Comparison of ENCODE assay signal across 8 mouse cellular contexts in genomic region chr9:78442579-78443392, GRCm38 (mm10). TPM values are rescaled to one million over a fixed set of nuclear protein-coding genes. Genes with fewer than 3 reads are reported as not detected.
DNase-seq lines count a peak whose midpoint lies in the region; ATAC-seq lines count a peak whose summit lies in the region.

Cgas (minus strand) TSS chr9:78443237.

- peak; percentile 77 for DNase-seq in adrenal gland, postnatal 14 days
- DNase-seq in layer of hippocampus, postnatal 36 days = peak; percentile 15 to 31
- peak; percentile 61 for DNase-seq in retina, postnatal 1 day
- DNase-seq in urinary bladder, postnatal 36 days (ENCODE audit: low spot score in 2 of 2) = peak; percentile 49 to 71

- no peak within 1 kb of the TSS for H3K27ac ChIP-seq in forebrain, embryonic 16.5 days (ENCODE audit: low read length)
- H3K27ac ChIP-seq in macrophage = peak within 1 kb of the TSS; percentile 61

- peak within 1 kb of the TSS; percentile 39 for H3K4me3 ChIP-seq in forebrain, embryonic 16.5 days (replicated peaks; ENCODE audit: low read length)
- peak within 1 kb of the TSS; percentile 87 for H3K4me3 ChIP-seq in macrophage (ENCODE audit: inconsistent target)

- peaks cover 10% of the 10 kb centered on the region for H3K4me1 ChIP-seq in forebrain, embryonic 16.5 days (replicated peaks; ENCODE audit: control insufficient read depth, insufficient read depth, low read length)

- no peaks in the 10 kb centered on the region for H3K36me3 ChIP-seq in forebrain, embryonic 16.5 days (ENCODE audit: control insufficient read depth, insufficient read depth)
- no peaks in the 10 kb centered on the region for H3K36me3 ChIP-seq in macrophage (ENCODE audit: inconsistent target)

- WGBS in forebrain, embryonic 16.5 days = under 1% methylated on average over 75 of the region's 81 CpGs
- 1% methylated on average over 81 of the region's 81 CpGs for WGBS in macrophage (ENCODE audit: missing documents)

- H3K4me2 ChIP-seq in forebrain, embryonic 16.5 days (ENCODE audit: low read length) = peak within 1 kb of the TSS; percentile 52

- H3K9me3 ChIP-seq in forebrain, embryonic 16.5 days (ENCODE audit: control insufficient read depth, low read length) = no peaks in the 10 kb centered on the region

- H3K79me2 ChIP-seq in macrophage (ENCODE audit: inconsistent target) = peaks cover 47% of the 10 kb centered on the region

- ATAC-seq in CD4-positive, CD25-positive, alpha-beta regulatory T cell, adult 4 months = peak; percentile 63
- ATAC-seq in forebrain, embryonic 16.5 days = peak; percentile 54
- peak; percentile 68 to 86 for ATAC-seq in hematopoietic stem cell, adult 5-6 weeks (replicated peaks in 1 of 2; ENCODE audit: insufficient read depth in 1 of 2, low FRiP score in 2 of 2, low TSS enrichment in 1 of 2, low read depth in 1 of 2, poor library complexity in 2 of 2, severe bottlenecking in 2 of 2)

- peaks cover 48% of the 10 kb centered on the region for H3K27me3 ChIP-seq in forebrain, embryonic 16.5 days (replicated peaks; ENCODE audit: control insufficient read depth, insufficient read depth, low read length)

- H3K9ac ChIP-seq in forebrain, embryonic 16.5 days (replicated peaks; ENCODE audit: low read depth, low read length) = peak within 1 kb of the TSS; percentile 45

RNA-seq across cellular contexts. Expression of gene Cgas, which starts in this region (rescaled TPM):
- polyA plus RNA-seq in CD4-positive, CD25-positive, alpha-beta regulatory T cell, adult 4 months (2017; shearing (Covaris generic)) = 1 to 10 TPM; 2.3 to 3.1 TPM
- total RNA-seq in adrenal gland, postnatal 14 days (2021) = 1.4 and 1.6 TPM in 2 replicates
- polyA plus RNA-seq in forebrain, embryonic 16.5 days (2015; fragmentation: Nextera tagmentation; extraction: Ambion mirVana) = 0.54 and 0.84 TPM in 2 replicates
- total RNA-seq in hematopoietic stem cell, adult 5-6 weeks (2017) = 18.0 and 20.8 TPM in 2 replicates
- total RNA-seq in layer of hippocampus, postnatal 36 days (2021) = under 1 TPM; 0.58 to 0.77 TPM
- 10 to 100 TPM in 25 of 26 experiments, 1 to 10 TPM in 1; 9.5 to 88.0 (median 26.2) TPM for total RNA-seq in macrophage (2018; cell fraction: chromatin; rRNA removed)
- total RNA-seq in macrophage (2018; cell fraction: cytosol; rRNA removed) = 10 to 100 TPM in 7 of 26 experiments, 1 to 10 TPM in 19; 4.8 to 17.4 (median 9.1) TPM
- 10 to 100 TPM; 13.8 to 74.0 (median 27.1) TPM for total RNA-seq in macrophage (2018; cell fraction: nucleus; rRNA removed)
- 7.4 to 14.0 TPM (median 7.6 TPM) in 3 replicates for polyA plus RNA-seq in macrophage (2018)

Comparison
In these comparisons a context has a peak if more than half of its experiments do, and no peak if none do; other contexts are left out.
1. Peak in ATAC-seq, H3K4me3 ChIP-seq, H3K9ac ChIP-seq and H3K4me2 ChIP-seq in forebrain, embryonic 16.5 days; RNA of the gene not detected or under 1 TPM.
2. Peak in DNase-seq in layer of hippocampus, postnatal 36 days; RNA of the gene not detected or under 1 TPM.
3. DNase-seq: peak in every context shown above with its lines; median percentile 77 in adrenal gland, postnatal 14 days; 61 in retina, postnatal 1 day; 60 in urinary bladder, postnatal 36 days; 23 in layer of hippocampus, postnatal 36 days.